Mouse (Mus musculus): ENCODE results near the gene Pls1.

The Pls1 gene

DNA sequence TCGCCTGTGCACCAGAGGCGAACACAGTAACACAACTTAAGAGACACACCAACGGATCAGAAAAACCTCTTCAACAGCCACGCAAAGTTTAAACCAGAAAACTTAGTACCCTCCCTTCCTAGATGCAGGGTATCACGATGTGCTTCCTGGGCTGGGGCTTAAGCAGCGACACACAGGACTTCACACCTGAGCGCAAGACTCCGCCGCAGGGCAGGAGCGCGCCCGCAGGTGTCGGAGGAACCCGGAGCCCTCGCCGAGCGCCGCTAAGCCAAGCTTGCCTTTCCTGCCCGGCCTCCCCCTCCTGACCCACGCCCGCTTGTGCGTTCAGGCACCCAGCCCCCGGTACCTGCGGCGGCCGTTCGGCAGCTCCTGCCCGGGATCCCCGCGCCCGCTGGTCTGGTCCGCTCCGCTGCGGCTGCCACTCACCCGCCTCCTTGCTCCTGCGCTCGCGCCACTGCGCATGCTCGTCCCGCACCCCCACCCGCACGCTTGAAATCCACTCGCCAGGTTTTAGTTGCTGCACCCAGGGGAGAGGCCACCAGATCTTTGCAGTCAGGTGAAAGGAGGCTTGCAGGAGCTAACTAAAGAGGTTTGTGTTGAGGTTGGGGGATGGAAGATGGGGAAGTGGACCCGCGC lies at the start of gene Pls1:
Gene Pls1 (minus strand): TSS at position 487 of the 636 bp plus-strand sequence.
- peak; percentile 95 to 97 for DNase-seq (ENCODE audit: low spot score in 2 of 2)

- no peak for DNase-seq (ENCODE audit: low spot score in 2 of 2)
Observed at GRCm38 (mm10) chr9:95882751-95883150, 37.6 kb upstream of the Pls1 start.

GRCm38 (mm10) chr9:95878246-95878645 lies 33.1 kb upstream of the Pls1 start:
- DNase-seq (ENCODE audit: low spot score in 2 of 2): no peak

DNA sequence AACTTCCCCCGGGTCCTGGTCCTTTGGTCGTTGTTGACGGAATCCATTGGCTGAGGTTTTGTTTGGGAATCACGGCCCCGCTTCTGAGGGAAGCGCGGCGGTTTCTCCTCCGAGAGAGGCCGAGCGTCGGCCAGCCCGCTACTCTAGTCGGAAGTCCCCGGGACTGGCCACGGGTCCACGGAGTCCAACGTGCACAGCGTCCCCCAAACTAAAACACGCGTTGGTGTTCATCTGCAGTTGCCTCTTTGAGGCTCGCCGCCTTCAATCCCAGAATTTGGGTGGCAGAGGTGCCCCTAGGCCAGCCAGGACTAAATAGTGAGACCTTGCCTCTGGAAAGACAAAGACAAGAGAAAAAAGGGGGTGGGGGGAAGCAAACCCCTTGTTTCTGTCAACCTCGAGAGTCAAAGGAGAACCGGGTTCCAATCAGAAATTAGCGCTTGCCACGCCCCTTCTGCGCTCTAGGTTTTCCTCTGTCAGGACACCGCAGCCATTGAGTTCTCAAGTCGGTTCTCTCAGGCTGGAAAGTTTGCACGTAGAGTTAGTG lies 13.0 kb upstream of the Pls1 start:
- no peak for DNase-seq (ENCODE audit: low spot score in 2 of 2)

GRCm38 (mm10) chr9:95857414-95858026 lies 12.4 kb upstream of the Pls1 start, which contains the start of gene Atr:
Gene Atr, plus strand, starts transcription at chr9:95857597.
- DNase-seq (ENCODE audit: low spot score in 2 of 2): peak; percentile 93 to 94

- no peak for DNase-seq (ENCODE audit: low spot score in 2 of 2)
Observed at GRCm38 (mm10) chr9:95856004-95856403, 10.9 kb upstream of the Pls1 start.

DNA sequence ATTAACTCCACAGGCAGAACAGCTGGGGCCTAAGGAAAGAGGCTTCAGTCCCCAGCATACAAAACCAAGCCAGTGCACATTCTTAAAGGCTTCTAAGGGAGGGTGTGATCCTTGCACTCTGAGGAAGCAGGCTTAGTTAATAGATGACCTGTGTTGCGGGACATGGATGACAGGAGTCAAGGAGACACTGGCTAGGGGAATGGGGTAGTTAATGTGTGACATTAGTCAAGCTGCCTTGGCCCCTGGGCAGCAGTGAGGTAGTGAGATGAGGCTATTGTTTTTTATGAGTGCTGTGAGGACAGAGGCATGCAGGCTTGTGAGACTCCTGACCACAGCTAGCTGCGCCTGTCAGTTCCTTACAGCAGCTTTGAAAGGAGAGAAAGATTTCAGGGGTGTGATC lies 9.8 kb upstream of the Pls1 start:
- no peak for DNase-seq (ENCODE audit: low spot score in 2 of 2)

- peak; percentile 73 to 84 for DNase-seq (ENCODE audit: low spot score in 2 of 2)
Observed at GRCm38 (mm10) chr9:95852896-95853295, 7.8 kb upstream of the Pls1 start.

GRCm38 (mm10) chr9:95851671-95852070 lies 6.6 kb upstream of the Pls1 start:
- DNase-seq (ENCODE audit: low spot score in 2 of 2): no peak

DNA sequence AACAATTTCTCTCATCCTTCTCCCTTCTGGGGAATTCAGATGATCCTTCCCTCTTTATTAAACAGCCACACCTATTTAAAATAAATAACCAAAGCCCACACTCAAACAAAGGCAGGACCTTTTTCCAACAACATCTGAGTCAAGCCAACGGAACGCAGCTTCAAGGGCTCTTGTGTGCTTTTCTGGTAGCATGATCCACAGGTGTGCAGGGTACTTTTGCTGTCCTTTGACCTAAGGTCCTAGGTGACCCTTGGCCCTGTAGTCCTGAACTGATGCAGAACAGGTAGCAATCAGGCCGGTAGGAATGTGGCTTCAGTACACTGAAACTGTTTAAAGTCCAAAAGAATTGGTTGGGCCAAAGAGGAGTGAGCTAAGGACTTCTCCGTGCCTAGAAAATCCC lies 600 bp upstream of the Pls1 start:
- DNase-seq (ENCODE audit: low spot score in 2 of 2): no peak

GRCm38 (mm10) chr9:95839424-95839823 lies 5.7 kb downstream of the Pls1 start:
- no peak for DNase-seq (ENCODE audit: low spot score in 2 of 2)

GRCm38 (mm10) chr9:95835741-95836140 lies 9.4 kb downstream of the Pls1 start:
- no peak for DNase-seq (ENCODE audit: low spot score in 2 of 2)

DNA sequence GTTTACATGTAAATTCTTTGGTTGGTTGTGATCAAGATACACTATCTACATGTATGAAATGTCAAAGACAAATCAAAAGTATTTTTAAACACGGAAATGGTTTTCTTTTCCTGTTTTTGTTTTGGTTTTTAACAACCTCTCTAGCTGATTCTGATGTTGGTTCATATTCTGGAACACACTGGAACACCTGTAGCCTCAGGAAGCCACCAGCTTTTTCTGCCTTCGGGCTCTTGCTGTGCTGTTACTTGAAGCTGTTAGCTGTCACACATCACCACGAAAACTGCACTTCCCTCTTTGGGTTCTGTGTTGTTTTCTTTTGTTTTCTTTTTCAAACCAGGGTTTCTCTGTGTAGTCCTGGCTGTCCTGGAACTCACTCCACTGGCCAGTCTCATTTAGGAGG lies 10.3 kb downstream of the Pls1 start:
- no peak for DNase-seq (ENCODE audit: low spot score in 2 of 2)

- no peak for DNase-seq (ENCODE audit: low spot score in 2 of 2)
Observed at GRCm38 (mm10) chr9:95832758-95833157, 12.4 kb downstream of the Pls1 start.

DNA sequence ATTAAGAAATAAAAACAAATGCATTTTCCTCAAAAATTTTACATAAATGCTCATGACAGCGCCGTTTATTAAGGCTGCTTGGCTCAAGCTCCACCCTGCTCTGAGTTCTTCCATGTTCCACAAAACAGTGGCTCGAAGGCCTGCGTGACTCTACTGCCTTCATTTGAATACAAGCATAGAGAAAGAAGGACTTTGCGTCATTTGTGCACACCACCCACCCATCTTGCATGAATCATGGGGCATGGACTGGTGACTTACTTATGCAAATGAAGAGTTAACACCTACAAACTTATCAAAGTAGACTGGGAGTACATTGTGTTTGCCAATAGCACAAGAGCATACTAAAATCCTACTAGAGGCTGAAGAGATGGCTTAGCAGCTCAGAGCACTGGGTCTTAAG lies 17.5 kb downstream of the Pls1 start:
- peak; percentile 26 to 47 for DNase-seq (ENCODE audit: low spot score in 2 of 2)

DNA sequence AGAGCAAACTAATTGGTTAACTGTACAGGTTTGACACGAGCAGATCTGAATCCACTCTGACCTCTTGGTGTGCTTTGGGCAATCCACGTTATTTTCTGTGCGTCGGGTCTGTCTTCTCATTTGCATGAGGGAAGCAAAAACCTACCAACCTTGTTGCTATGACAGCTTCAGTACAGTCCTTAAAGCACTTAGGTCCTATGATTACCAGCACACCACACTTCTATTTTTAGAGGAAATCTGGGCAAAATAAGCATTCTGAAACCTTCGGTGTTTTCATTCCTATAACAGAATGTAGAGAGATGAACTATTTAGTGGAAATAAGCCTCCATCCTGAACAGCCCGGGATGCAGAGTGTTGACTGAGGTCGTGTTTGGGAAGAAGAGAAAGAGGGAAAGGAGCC lies 22.6 kb downstream of the Pls1 start:
- no peak for DNase-seq (ENCODE audit: low spot score in 2 of 2)

GRCm38 (mm10) chr9:95815706-95816105 lies 29.4 kb downstream of the Pls1 start:
- DNase-seq (ENCODE audit: low spot score in 2 of 2): no peak

DNA sequence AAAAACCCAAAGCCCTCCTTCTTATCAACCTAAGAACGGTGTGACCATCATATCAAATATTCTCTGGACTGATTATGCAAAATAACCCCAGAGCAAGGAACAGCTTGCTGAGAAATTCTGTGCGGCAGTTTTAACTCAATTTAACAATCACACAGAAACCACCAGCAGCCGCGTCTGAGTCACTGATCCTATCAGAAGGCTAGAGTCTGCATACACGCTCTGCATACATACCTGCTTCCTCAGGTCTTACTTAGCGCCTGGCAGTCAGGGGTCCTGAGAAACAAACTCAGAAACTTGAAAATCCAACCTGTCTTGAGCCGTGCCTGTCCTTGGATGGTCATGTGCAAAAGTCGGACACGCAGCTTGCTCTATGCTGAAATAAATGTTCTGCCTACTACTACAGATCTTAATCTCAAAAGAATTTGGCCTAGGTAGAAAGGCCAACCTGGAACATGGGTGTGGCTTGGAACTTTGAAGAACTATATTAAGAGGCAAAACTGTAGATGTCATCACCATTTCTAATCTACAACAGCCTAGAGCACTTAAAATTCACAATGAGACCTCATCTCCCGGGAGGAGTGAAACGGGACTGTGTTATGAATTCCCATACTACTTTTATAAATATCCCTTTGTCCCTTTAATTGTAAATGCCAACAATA lies 30.0 kb downstream of the Pls1 start:
- DNase-seq (ENCODE audit: low spot score in 2 of 2): no peak

DNA sequence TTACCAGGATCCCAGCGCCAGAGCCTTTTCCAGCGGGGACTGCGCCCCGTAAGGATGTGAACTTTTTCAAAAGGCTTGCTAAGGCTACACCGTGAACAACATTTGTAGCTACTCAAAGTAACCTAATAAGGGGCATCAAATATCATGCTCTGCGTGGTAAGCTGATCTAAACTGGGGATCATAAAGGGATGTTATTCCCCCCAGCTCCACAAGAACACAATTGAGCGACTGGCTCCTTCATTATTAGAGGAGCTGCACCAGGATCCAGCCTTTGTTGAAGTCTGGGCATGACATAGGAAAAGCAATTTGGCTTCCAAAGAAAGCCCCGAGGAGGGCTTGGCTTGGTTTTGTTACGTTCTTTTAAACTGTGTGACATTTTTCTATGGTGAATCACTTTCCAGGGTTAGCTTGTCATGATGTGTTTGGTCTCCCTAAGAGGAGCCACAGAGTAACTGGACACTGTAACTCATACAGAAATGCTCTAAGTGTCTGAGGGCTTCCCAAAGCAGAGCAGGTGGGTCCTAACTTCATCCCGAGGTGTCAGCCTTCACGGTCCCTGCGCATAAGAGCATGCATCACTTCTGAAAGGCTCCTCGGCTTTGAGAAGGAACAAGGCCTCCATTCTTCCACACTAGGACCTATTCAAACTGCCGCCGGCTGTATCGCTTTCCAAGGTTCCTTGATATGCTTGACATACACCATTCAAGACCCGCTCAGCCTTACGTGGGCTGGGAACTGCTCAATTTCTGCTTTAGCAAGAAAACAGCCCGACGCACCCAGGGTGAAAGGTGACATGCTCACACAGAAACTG lies 31.2 kb downstream of the Pls1 start:
- DNase-seq (ENCODE audit: low spot score in 2 of 2): no peak

DNA sequence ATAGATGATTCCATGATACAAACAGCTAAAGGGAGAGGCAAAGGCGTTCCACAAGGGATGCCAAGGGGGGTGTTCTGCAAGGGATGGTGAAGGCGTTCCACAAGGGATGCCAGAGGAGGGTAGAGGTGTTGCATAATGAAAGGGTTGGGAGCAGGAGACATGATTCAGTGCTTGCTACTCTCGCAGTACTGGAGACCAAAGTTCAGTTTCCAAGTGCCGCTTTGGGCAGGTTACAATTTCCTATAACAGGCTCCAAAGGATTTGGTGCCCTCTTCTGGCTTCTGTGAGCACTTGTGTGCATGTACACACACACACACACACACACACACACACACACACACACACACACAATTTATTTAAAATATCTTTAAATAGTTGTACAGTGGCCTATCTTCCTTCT lies 33.3 kb downstream of the Pls1 start:
- no peak for DNase-seq (ENCODE audit: low spot score in 2 of 2)

DNA sequence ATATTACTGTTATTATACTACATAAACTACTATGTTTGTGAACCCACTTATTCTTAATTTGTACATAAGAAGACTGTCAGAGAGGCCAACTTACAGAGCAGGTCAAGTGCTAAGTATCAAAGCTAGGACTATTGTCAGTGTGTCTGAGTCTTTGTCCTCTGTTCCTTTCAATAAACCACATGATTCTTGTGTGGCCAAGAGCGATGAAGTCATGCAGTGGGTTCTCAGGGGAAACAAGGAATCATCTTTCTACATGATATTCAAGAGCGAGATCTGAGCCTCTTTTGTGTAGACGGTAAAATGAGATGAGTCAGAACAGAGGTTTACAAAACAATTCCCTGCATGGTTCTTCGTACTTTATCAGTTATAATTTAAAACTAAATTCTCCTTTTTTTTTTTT lies 35.5 kb downstream of the Pls1 start:
- DNase-seq (ENCODE audit: low spot score in 2 of 2): no peak

GRCm38 (mm10) chr9:95805449-95805848 lies 39.7 kb downstream of the Pls1 start:
- DNase-seq (ENCODE audit: low spot score in 2 of 2): no peak
